Mouse (Mus musculus) limb, embryonic 14.5 days (tissue): ENCODE data around the gene H1foo. TPM values are rescaled to one million over a fixed set of nuclear protein-coding genes. Genes with fewer than 3 reads are reported as not detected.
A peak's percentile ranks its signal among the peaks of the same experiment; 100 is the strongest.

Source experiments
- ATAC-seq: fragments of 200-750 bp; cut with Nextera tagmentation; 2 replicates; pipeline ENCODE4 v1.8.0; 2017; ENCODE audit warnings: low read depth, moderate number of reproducible peaks, moderate TSS enrichment; ENCODE audit not compliant: low FRiP score
- DNase-seq: peaks from one replicate; pipeline ENCODE4 v3.0.0-alpha.2; 2015; ENCODE audit warnings: low spot score
- H3K27ac ChIP-seq: fragments of 300-500 bp; sonication (generic); replicated peaks from 2 replicates; pipeline ENCODE4 v1.5.1; 2014; ENCODE audit warnings: low read depth, mild to moderate bottlenecking, low read length, moderate library complexity, mixed read lengths
- H3K27me3 ChIP-seq: fragments of 300-500 bp; sonication (generic); 2 replicates; pipeline ENCODE4 v1.6.1; 2014; ENCODE audit warnings: low read length, mixed read lengths; ENCODE audit not compliant: control insufficient read depth, insufficient read depth
- H3K36me3 ChIP-seq: fragments of 300-500 bp; sonication (generic); 2 replicates; pipeline ENCODE4 v1.6.1; 2014; ENCODE audit warnings: mild to moderate bottlenecking, low read length, moderate library complexity, mixed read lengths; ENCODE audit not compliant: control insufficient read depth, insufficient read depth
- H3K4me1 ChIP-seq: fragments of 300-500 bp; sonication (generic); 2 replicates; pipeline ENCODE4 v1.6.1; 2014; ENCODE audit warnings: antibody characterized with exemption, low read length, mixed read lengths; ENCODE audit not compliant: control insufficient read depth, insufficient read depth
- H3K4me2 ChIP-seq: fragments of 300-500 bp; sonication (generic); replicated peaks from 2 replicates; pipeline ENCODE4 v1.6.1; 2014; ENCODE audit warnings: low read depth, mild to moderate bottlenecking, low read length, moderate library complexity; ENCODE audit not compliant: severe bottlenecking
- H3K4me3 ChIP-seq: fragments of 300-500 bp; sonication (generic); replicated peaks from 2 replicates; pipeline ENCODE4 v1.5.1; 2014; ENCODE audit warnings: low read length
- H3K9ac ChIP-seq: fragments of 300-500 bp; sonication (generic); 2 replicates; pipeline ENCODE4 v1.6.1; 2014; ENCODE audit warnings: mild to moderate bottlenecking, low read depth, low read length, moderate library complexity; ENCODE audit not compliant: severe bottlenecking
- H3K9me3 ChIP-seq: fragments of 300-500 bp; sonication (generic); 2 replicates; pipeline ENCODE4 v1.6.1; 2016; ENCODE audit warnings: low read length; ENCODE audit not compliant: control insufficient read depth
- POLR2A ChIP-seq: fragments of 200-500 bp; IDR thresholded peaks from 2 replicates; pipeline ENCODE4 v1.8.0; 2012; ENCODE audit warnings: inconsistent platforms, mild to moderate bottlenecking, moderate library complexity, borderline replicate concordance; ENCODE audit not compliant: insufficient read depth, insufficient read length; ENCODE audit errors: extremely low read depth
- WGBS: fragments of 180-500 bp; shearing (Covaris S2); extraction: QIAGEN DNeasy Blood & Tissue Kit; methylation state at CpG from one replicate; pipeline ENCODE4 v1.1.7; 2014; 5-methylcytosine and 5-hydroxymethylcytosine counted together
- polyA plus RNA-seq, 2 experiments: library from polyadenylated mRNA; depleted of rRNA in 1 of 2; stranded (reverse) in 1 of 2; unstranded in 1 of 2; fragments of >200 nt; fragmentation: Nextera tagmentation in 1 of 2; extraction: Ambion mirVana in 1 of 2; gene quantifications; 2 replicates each; pipeline versions ENCODE4 v1.2.1 to v1.2.3; 2012 to 2014

Gene H1foo
- polyA plus RNA-seq, 2 experiments: not detected

DNA sequence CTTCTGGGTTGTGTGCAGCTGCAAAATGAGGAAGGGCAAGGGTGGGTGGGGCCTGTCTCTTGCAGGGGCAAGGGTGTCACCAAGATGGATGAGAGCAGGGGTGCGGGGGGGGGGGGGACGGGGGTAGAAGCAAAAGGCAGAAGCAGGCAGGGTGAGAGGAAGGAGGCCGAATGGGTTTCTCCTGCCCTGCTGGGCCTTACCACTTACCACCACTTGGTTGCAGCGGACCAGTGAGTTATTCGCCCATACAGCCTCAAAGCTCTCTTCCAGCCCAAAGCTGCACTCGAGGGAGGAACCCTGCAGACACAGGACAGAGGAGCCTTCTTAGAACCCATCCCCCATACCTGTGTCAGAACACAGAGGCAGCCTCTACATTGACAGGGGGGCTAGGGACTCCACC is 25.2 kb downstream of the H1foo start:
- TF ChIP-seq POLR2A: no peak
- Histone ChIP-seq H3K4me2 (no peak overlapping the region), H3K4me1 (peaks cover 20% of the 10 kb centered on the region), H3K27me3 (no peaks in the 10 kb centered on the region), H3K27ac (no peak overlapping the region), H3K36me3 (peaks cover 6% of the 10 kb centered on the region), H3K9ac (no peak overlapping the region), H3K9me3 (no peaks in the 10 kb centered on the region), H3K4me3 (no peak overlapping the region)
- WGBS: 62% methylated on average over 4 of the region's 6 CpGs
- DNase-seq (no peak), ATAC-seq (no peak)

- no peak for TF ChIP-seq POLR2A
- DNase-seq (no peak), ATAC-seq (peak; percentile 44; the same call in 1 of the 2 replicates)
- Histone ChIP-seq H3K4me2 (no peak overlapping the region), H3K4me1 (peaks cover 20% of the 10 kb centered on the region), H3K4me3 (no peak overlapping the region), H3K9me3 (no peaks in the 10 kb centered on the region), H3K27me3 (no peaks in the 10 kb centered on the region), H3K36me3 (peaks cover 5% of the 10 kb centered on the region; the same call in 1 of the 2 replicates), H3K27ac (0 out of 2 replicates have a peak overlapping the region, but pooled peaks have one; percentile 13), H3K9ac (0 out of 2 replicates have a peak overlapping the region, but pooled peaks have one; percentile 34)
- 25% methylated on average over 13 of the region's 13 CpGs for WGBS
Observed at GRCm38 (mm10) chr6:115971273-115972060, 26.7 kb downstream of the H1foo start.

GRCm38 (mm10) chr6:115972083-115972764 is 27.5 kb downstream of the H1foo start:
- H3K27me3 ChIP-seq: no peaks in the 10 kb centered on the region
- DNase-seq (no peak), ATAC-seq (0 out of 2 replicates have a peak, but pooled peaks have one; percentile 24)
- H3K36me3 ChIP-seq: 0 out of 2 replicates have a peak, but pooled peaks cover 4% of the 10 kb centered on the region
- H3K4me3 ChIP-seq: no peak overlapping the region
- TF ChIP-seq POLR2A: no peak
- peaks cover 20% of the 10 kb centered on the region for H3K4me1 ChIP-seq
- H3K4me2 ChIP-seq: no peak overlapping the region
- 77% methylated on average over 7 of the region's 7 CpGs for WGBS
- no peak overlapping the region for H3K9ac ChIP-seq
- H3K9me3 ChIP-seq: no peaks in the 10 kb centered on the region
- no peak overlapping the region for H3K27ac ChIP-seq

GRCm38 (mm10) chr6:115973139-115973875 is 28.6 kb downstream of the H1foo start:
- no peak for ATAC-seq
- Histone ChIP-seq H3K4me2 (no peak overlapping the region), H3K4me1 (peaks cover 20% of the 10 kb centered on the region), H3K36me3 (peaks cover 8% of the 10 kb centered on the region; the same call in 1 of the 2 replicates), H3K27me3 (no peaks in the 10 kb centered on the region), H3K27ac (no peak overlapping the region), H3K9me3 (no peaks in the 10 kb centered on the region), H3K4me3 (no peak overlapping the region), H3K9ac (no peak overlapping the region)
- DNase-seq: no peak
- no peak for TF ChIP-seq POLR2A
- 84% methylated on average over 15 of the region's 15 CpGs for WGBS

DNA sequence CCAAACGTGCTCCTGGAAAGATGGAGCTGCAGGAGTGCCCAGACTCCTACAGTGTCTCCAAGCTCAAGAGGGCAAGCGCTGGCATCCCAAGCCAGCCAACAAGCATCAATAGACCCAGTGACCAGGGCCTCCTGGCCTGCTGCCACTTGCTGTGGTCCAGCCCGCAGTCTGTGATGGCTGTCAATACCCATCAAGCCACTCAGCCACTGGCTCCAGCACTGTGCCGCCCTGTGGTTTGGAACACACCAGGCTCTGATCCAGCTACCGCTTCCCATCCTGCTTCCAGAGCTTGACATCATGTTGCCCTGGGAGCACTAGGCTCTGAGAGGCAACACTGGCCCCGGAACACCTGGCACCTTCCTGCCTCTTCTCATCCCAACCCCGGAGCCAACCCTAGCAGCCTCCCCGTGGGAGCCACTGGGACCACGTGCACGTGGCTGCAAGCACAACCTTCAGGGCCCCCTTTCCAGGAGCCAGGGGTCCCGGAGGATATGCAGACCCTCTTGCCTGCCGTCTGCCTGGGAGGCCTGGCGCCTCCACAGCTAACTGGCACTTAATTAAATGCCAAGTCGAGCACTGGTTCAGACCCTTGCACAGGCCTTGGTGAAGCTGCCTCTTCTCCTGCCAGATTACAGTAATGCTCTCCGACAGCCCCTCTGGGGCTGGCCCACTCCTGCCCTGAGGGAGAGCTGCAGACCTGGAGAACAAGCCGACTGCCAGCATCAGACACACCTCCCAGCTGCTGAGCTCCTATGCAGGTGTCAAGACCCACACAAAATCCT is 29.3 kb downstream of the H1foo start:
- WGBS: 77% methylated on average over 16 of the region's 16 CpGs
- Histone ChIP-seq H3K9ac (no peak overlapping the region), H3K4me1 (peaks cover 20% of the 10 kb centered on the region), H3K36me3 (peaks cover 8% of the 10 kb centered on the region; the same call in 1 of the 2 replicates), H3K27ac (no peak overlapping the region), H3K4me2 (no peak overlapping the region), H3K9me3 (no peaks in the 10 kb centered on the region), H3K27me3 (no peaks in the 10 kb centered on the region), H3K4me3 (no peak overlapping the region)
- DNase-seq: no peak
- ATAC-seq: no peak
- no peak for TF ChIP-seq POLR2A
